Mouse (Mus musculus) midbrain, embryonic 14.5 days (tissue): ENCODE data around the gene Tubgcp4. TPM values are rescaled to one million over a fixed set of nuclear protein-coding genes. Genes with fewer than 3 reads are reported as not detected.
A peak's percentile ranks its signal among the peaks of the same experiment; 100 is the strongest.

Source experiments
- ATAC-seq: fragments of 200-750 bp; cut with Nextera tagmentation; 2 replicates; pipeline ENCODE4 v1.8.0; 2017; ENCODE audit warnings: moderate number of reproducible peaks, moderate library complexity; ENCODE audit not compliant: low FRiP score, low TSS enrichment
- DNase-seq: peaks from one replicate; pipeline ENCODE4 v3.0.0-alpha.2; 2015
- H3K27ac ChIP-seq: fragments of 300-500 bp; sonication (generic); replicated peaks from 2 replicates; pipeline ENCODE4 v1.5.1; 2014; ENCODE audit warnings: mild to moderate bottlenecking, low read depth, low read length, moderate library complexity
- H3K27me3 ChIP-seq: fragments of 300-500 bp; sonication (generic); 2 replicates; pipeline ENCODE4 v1.6.1; 2014; ENCODE audit warnings: low read length, control low read depth, mixed read lengths; ENCODE audit not compliant: control insufficient read depth, insufficient read depth
- H3K36me3 ChIP-seq: fragments of 300-500 bp; sonication (generic); 2 replicates; pipeline ENCODE4 v1.6.1; 2014; ENCODE audit warnings: low read length, control low read depth; ENCODE audit not compliant: control insufficient read depth, insufficient read depth
- H3K4me1 ChIP-seq: fragments of 300-500 bp; sonication (generic); 2 replicates; pipeline ENCODE4 v1.6.1; 2014; ENCODE audit warnings: mild to moderate bottlenecking, antibody characterized with exemption, low read length, control low read depth; ENCODE audit not compliant: control insufficient read depth, insufficient read depth
- H3K4me2 ChIP-seq: fragments of 300-500 bp; sonication (generic); 2 replicates; pipeline ENCODE4 v1.6.1; 2014; ENCODE audit warnings: mild to moderate bottlenecking, low read length, moderate library complexity
- H3K4me3 ChIP-seq: fragments of 300-500 bp; sonication (generic); replicated peaks from 2 replicates; pipeline ENCODE4 v1.5.1; 2014; ENCODE audit warnings: low read depth, low read length
- H3K9ac ChIP-seq: fragments of 300-500 bp; sonication (generic); replicated peaks from 2 replicates; pipeline ENCODE4 v1.6.1; 2014; ENCODE audit warnings: mild to moderate bottlenecking, low read length, moderate library complexity
- H3K9me3 ChIP-seq: fragments of 300-500 bp; sonication (generic); 2 replicates; pipeline ENCODE4 v1.6.1; 2016; ENCODE audit warnings: low read length, control low read depth, mixed read lengths; ENCODE audit not compliant: control insufficient read depth
- WGBS: fragments of 180-500 bp; shearing (Covaris S2); extraction: QIAGEN DNeasy Blood & Tissue Kit; methylation state at CpG from one replicate; pipeline ENCODE4 v1.1.7; 2014; 5-methylcytosine and 5-hydroxymethylcytosine counted together
- polyA plus RNA-seq: library from polyadenylated mRNA; unstranded; fragments of >200 nt; fragmentation: Nextera tagmentation; extraction: Ambion mirVana; gene quantifications from 2 replicates; pipeline ENCODE4 v1.2.1, GENCODE M21; 2014

The Tubgcp4 gene
- polyA plus RNA-seq, 1 experiment from 2014 or later: 49.2 TPM

- Histone ChIP-seq H3K9me3 (no peaks in the 10 kb centered on the region), H3K4me2 (peak overlapping the region; percentile 91), H3K4me3 (peak overlapping the region; percentile 71), H3K27ac (peak overlapping the region; percentile 98), H3K4me1 (peaks cover 30% of the 10 kb centered on the region), H3K9ac (peak overlapping the region; percentile 91), H3K27me3 (no peaks in the 10 kb centered on the region), H3K36me3 (peaks cover 20% of the 10 kb centered on the region)
- ATAC-seq: no peak
- DNase-seq: no peak
- WGBS: 78% methylated on average over 16 of the region's 16 CpGs
Observed at GRCm38 (mm10) chr2:121141216-121142035, 29.0 kb upstream of the Tubgcp4 start.

- ATAC-seq (no peak), DNase-seq (no peak)
Observed at GRCm38 (mm10) chr2:121142415-121142814, 28.0 kb upstream of the Tubgcp4 start.

GRCm38 (mm10) chr2:121149679-121150078 is 20.8 kb upstream of the Tubgcp4 start:
- H3K4me1 ChIP-seq: no peaks in the 10 kb centered on the region
- 93% methylated on average over 5 of the region's 5 CpGs for WGBS
- DNase-seq (no peak), ATAC-seq (no peak)
- no peaks in the 10 kb centered on the region for H3K9me3 ChIP-seq
- no peak overlapping the region for H3K27ac ChIP-seq
- H3K4me3 ChIP-seq: no peak overlapping the region
- H3K9ac ChIP-seq: no peak overlapping the region
- no peaks in the 10 kb centered on the region for H3K27me3 ChIP-seq
- no peak overlapping the region for H3K4me2 ChIP-seq
- peaks cover 58% of the 10 kb centered on the region for H3K36me3 ChIP-seq

More at GRCm38 (mm10) chr2:121142415-121142814, 28.0 kb upstream of the Tubgcp4 start:
- Histone ChIP-seq H3K27ac (no peak overlapping the region), H3K4me2 (no peak overlapping the region), H3K4me3 (no peak overlapping the region), H3K4me1 (peaks cover 30% of the 10 kb centered on the region), H3K9me3 (no peaks in the 10 kb centered on the region), H3K36me3 (peaks cover 28% of the 10 kb centered on the region), H3K9ac (no peak overlapping the region), H3K27me3 (no peaks in the 10 kb centered on the region)
- 28% methylated on average over 2 of the region's 2 CpGs for whole genome bisulfite sequencing

GRCm38 (mm10) chr2:121153100-121153499 is 17.4 kb upstream of the Tubgcp4 start:
- Histone ChIP-seq H3K4me3 (no peak overlapping the region), H3K4me1 (no peaks in the 10 kb centered on the region), H3K4me2 (no peak overlapping the region), H3K9ac (no peak overlapping the region), H3K9me3 (no peaks in the 10 kb centered on the region), H3K36me3 (peaks cover 59% of the 10 kb centered on the region), H3K27ac (no peak overlapping the region), H3K27me3 (no peaks in the 10 kb centered on the region)
- 87% methylated on average over 3 of the region's 3 CpGs for WGBS
- ATAC-seq: no peak
- DNase-seq: no peak

GRCm38 (mm10) chr2:121169173-121169572 is 1.3 kb upstream of the Tubgcp4 start:
- Histone ChIP-seq H3K27me3 (no peaks in the 10 kb centered on the region), H3K4me3 (peak overlapping the region; percentile 83), H3K9me3 (no peaks in the 10 kb centered on the region), H3K27ac (no peak overlapping the region), H3K4me2 (peak overlapping the region; percentile 74), H3K4me1 (peaks cover 23% of the 10 kb centered on the region), H3K9ac (peak overlapping the region; percentile 65; the same call in 1 of the 2 replicates), H3K36me3 (peaks cover 29% of the 10 kb centered on the region)
- WGBS: 80% methylated on average over 4 of the region's 4 CpGs
- no peak for ATAC-seq
- DNase-seq: no peak

GRCm38 (mm10) chr2:121169902-121170301 is 552 bp upstream of the Tubgcp4 start:
- DNase-seq (peak; percentile 25), ATAC-seq (no peak)
- Histone ChIP-seq H3K27me3 (no peaks in the 10 kb centered on the region), H3K36me3 (peaks cover 30% of the 10 kb centered on the region), H3K9ac (peak overlapping the region; percentile 65), H3K4me1 (peaks cover 23% of the 10 kb centered on the region), H3K27ac (no peak overlapping the region), H3K4me2 (peak overlapping the region; percentile 74), H3K4me3 (peak overlapping the region; percentile 83), H3K9me3 (no peaks in the 10 kb centered on the region)
- WGBS: 8% methylated on average over 9 of the region's 9 CpGs

- Histone ChIP-seq H3K4me2 (peak within 1 kb of the TSS; percentile 74), H3K4me3 (peak within 1 kb of the TSS; percentile 83), H3K27me3 (no peaks in the 10 kb centered on the region), H3K27ac (peak within 1 kb of the TSS; percentile 65), H3K4me1 (peaks cover 23% of the 10 kb centered on the region), H3K36me3 (peaks cover 34% of the 10 kb centered on the region), H3K9ac (peak within 1 kb of the TSS; percentile 65), H3K9me3 (no peaks in the 10 kb centered on the region)
- under 1% methylated on average over 66 of the region's 66 CpGs for WGBS
- DNase-seq: peak; percentile 97
- peak; percentile 95 for ATAC-seq
Observed at GRCm38 (mm10) chr2:121170980-121171742, 707 bp downstream of the Tubgcp4 start, which contains the start of gene Zscan29. Zscan29 (minus strand) TSS chr2:121171125.

GRCm38 (mm10) chr2:121178828-121179479 is 8.5 kb downstream of the Tubgcp4 start:
- DNase-seq: no peak
- Histone ChIP-seq H3K36me3 (peaks cover 67% of the 10 kb centered on the region), H3K4me1 (no peaks in the 10 kb centered on the region), H3K4me2 (no peak overlapping the region), H3K9ac (no peak overlapping the region), H3K27me3 (no peaks in the 10 kb centered on the region), H3K9me3 (no peaks in the 10 kb centered on the region), H3K27ac (no peak overlapping the region), H3K4me3 (no peak overlapping the region)
- no peak for ATAC-seq
- 95% methylated on average over 3 of the region's 3 CpGs for WGBS
